Comparison of ENCODE assay signal across 32 mouse cellular contexts in the genomic region with DNA sequence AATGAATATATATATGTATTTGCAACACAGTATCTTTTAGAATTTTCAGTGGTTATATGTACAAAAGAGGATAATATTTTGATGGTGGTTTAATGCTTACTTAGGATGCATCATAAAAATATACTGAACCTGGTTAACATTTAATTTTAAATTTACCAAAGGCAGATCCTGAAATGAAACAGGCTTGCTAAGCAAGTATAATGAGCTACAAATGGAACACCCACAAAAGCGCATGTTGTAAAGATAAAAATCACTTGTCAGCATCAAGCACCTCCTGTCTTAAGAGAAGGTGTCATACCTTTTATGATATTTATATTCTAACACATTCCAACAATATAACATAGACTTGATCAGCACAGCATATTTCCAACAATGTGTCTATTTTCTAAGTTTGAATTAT. TPM values are rescaled to one million over a fixed set of nuclear protein-coding genes. Genes with fewer than 3 reads are reported as not detected.
"Had no signal": no experiment of that assay in that cellular context is flagged by ENCODE, and none has a peak within 500 bp of the region (broad histone marks: within the 10 kb centered on the region; RNA-seq: fewer than 3 reads in every experiment).

No protein-coding gene starts in this region.

- H3K27ac ChIP-seq: embryonic facial prominence, embryonic 10.5 days; embryonic facial prominence, embryonic 12.5 days; embryonic facial prominence, embryonic 13.5 days; embryonic facial prominence, embryonic 15.5 days; forebrain, embryonic 10.5 days; forebrain, embryonic 12.5 days; forebrain, embryonic 13.5 days; forebrain, embryonic 15.5 days; gastrocnemius, adult 2 months; heart, adult 2 months had no signal

- H3K9me3 ChIP-seq: embryonic facial prominence, embryonic 10.5 days; embryonic facial prominence, embryonic 12.5 days; embryonic facial prominence, embryonic 13.5 days; embryonic facial prominence, embryonic 15.5 days; forebrain, embryonic 10.5 days; forebrain, embryonic 12.5 days; forebrain, embryonic 13.5 days; forebrain, embryonic 15.5 days had no signal

- H3K9ac ChIP-seq: embryonic facial prominence, embryonic 12.5 days; embryonic facial prominence, embryonic 13.5 days; embryonic facial prominence, embryonic 15.5 days; forebrain, embryonic 12.5 days; forebrain, embryonic 13.5 days; forebrain, embryonic 15.5 days; forebrain, postnatal 0 days had no signal

- H3K36me3 ChIP-seq: embryonic facial prominence, embryonic 10.5 days; embryonic facial prominence, embryonic 12.5 days; embryonic facial prominence, embryonic 13.5 days; embryonic facial prominence, embryonic 15.5 days; forebrain, embryonic 10.5 days; forebrain, embryonic 12.5 days; forebrain, embryonic 15.5 days had no signal

- H3K27me3 ChIP-seq: embryonic facial prominence, embryonic 12.5 days; embryonic facial prominence, embryonic 13.5 days; embryonic facial prominence, embryonic 15.5 days; forebrain, embryonic 12.5 days; forebrain, embryonic 13.5 days; forebrain, embryonic 15.5 days had no signal

- ATAC-seq: forebrain, embryonic 13.5 days; forebrain, embryonic 14.5 days; forebrain, embryonic 15.5 days; forebrain, embryonic 16.5 days; forebrain, postnatal 0 days had no signal

- DNase-seq: cerebellum, adult 2 months; cerebellum, adult 8-10 months; cerebellum, adult 9-10 months; cerebellum, adult 9-11 months; cerebellum, postnatal 10 days; cerebellum, postnatal 14 days; cerebellum, postnatal 25 days; cerebellum, postnatal 36 days; embryo, embryonic 11 days; forebrain, postnatal 0 days; gastrocnemius, adult 2 months; gastrocnemius, postnatal 10 days; gastrocnemius, postnatal 14 days; gastrocnemius, postnatal 25 days; gastrocnemius, postnatal 36 days; heart, adult 11 months; heart, adult 18-20 months; heart, adult 2 months had no signal

- H3K4me3 ChIP-seq: embryonic facial prominence, embryonic 10.5 days; embryonic facial prominence, embryonic 12.5 days; embryonic facial prominence, embryonic 13.5 days; embryonic facial prominence, embryonic 15.5 days; erythroblast, embryonic 14.5 days; forebrain, embryonic 10.5 days; forebrain, embryonic 12.5 days; forebrain, embryonic 13.5 days; forebrain, embryonic 15.5 days; gastrocnemius, adult 2 months; heart, adult 2 months had no signal

- H3K4me1 ChIP-seq: embryonic facial prominence, embryonic 12.5 days; embryonic facial prominence, embryonic 13.5 days; forebrain, embryonic 10.5 days; forebrain, embryonic 13.5 days; forebrain, embryonic 15.5 days had no signal

- H3K4me2 ChIP-seq: embryonic facial prominence, embryonic 12.5 days; embryonic facial prominence, embryonic 13.5 days; embryonic facial prominence, embryonic 15.5 days; forebrain, embryonic 12.5 days; forebrain, embryonic 13.5 days; forebrain, embryonic 15.5 days had no signal

RNA-seq across cellular contexts. Expression of a gene that starts 8.6 kb away (rescaled TPM):
- polyA plus RNA-seq: cerebellum, adult 2 months; cortical plate, adult 2 months; embryonic facial prominence, embryonic 10.5 days; embryonic facial prominence, embryonic 11.5 days; embryonic facial prominence, embryonic 12.5 days; embryonic facial prominence, embryonic 13.5 days; erythroblast, embryonic 14.5 days; forebrain, embryonic 10.5 days; forebrain, embryonic 11.5 days; forebrain, embryonic 12.5 days; forebrain, embryonic 13.5 days; forebrain, embryonic 14.5 days; forebrain, embryonic 15.5 days; forebrain, embryonic 16.5 days had no signal
